Mouse (Mus musculus) erythroblast, embryonic 14.5 days (primary cell): ENCODE data around the gene Tbc1d10b.

ENCODE experiments used
- GATA1 ChIP-seq: IDR thresholded peaks from 2 replicates; pipeline ENCODE4 v1.6.1; 2012; ENCODE audit warnings: low read length, inconsistent platforms, mixed read lengths
- TAL1 ChIP-seq: IDR thresholded peaks from 3 replicates; pipeline ENCODE4 v1.6.1; 2012; ENCODE audit warnings: low read length, inconsistent platforms, mixed read lengths

GRCm38 (mm10) chr7:127214981-127215871 is 7.0 kb upstream of the Tbc1d10b start:
- TF ChIP-seq GATA1 (no peak), TAL1 (no peak)
